Mouse (Mus musculus) liver, embryonic 18 days (tissue): Measurements from ENCODE around the gene Mxd1. TPM values are rescaled to one million over a fixed set of nuclear protein-coding genes. Genes with fewer than 3 reads are reported as not detected.

Experiments
- polyA plus RNA-seq: library from polyadenylated mRNA; depleted of rRNA; stranded (reverse); fragments of >200 nt; gene quantifications from 2 replicates; pipeline ENCODE4 v1.2.3, GENCODE M21; 2012; rRNA removed

The Mxd1 gene
- 21.2 and 22.5 TPM in 2 replicates for polyA plus RNA-seq

DNA sequence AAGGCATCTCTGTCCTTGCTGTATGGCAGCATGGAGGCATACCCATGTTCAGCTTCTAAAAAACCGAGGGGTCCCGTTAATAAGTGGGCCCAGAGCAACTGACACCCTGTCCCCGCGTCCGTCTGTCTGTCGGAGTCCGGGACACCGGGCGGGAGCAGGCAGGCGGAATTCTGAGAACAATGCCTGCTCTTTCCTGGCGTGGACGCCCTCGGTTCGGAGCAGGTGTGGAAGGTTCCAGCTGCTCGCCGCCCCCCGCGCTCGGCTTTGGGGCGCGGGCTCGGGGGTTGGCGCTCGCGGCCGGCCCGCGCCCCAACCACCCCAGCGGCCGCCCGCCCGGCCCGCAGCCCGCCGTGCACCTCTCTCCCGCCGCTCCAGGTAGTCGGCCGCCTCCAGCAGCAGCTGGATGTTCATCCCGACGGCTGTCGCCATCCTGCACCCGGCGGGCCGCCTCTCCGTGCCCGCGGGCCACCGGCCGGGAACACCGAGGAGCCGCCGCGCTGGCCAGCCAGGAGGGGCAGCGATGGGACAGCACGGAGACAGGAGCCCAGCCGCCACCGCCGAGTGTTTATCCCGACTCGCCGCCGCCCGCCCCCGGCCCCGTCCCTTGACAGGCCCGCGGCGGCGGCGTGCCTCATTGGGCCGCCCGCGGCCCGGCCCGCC is at the start of gene Mxd1:
TSS of gene Mxd1 (minus strand) at position 582 of the 660 bp plus-strand sequence.

DNA sequence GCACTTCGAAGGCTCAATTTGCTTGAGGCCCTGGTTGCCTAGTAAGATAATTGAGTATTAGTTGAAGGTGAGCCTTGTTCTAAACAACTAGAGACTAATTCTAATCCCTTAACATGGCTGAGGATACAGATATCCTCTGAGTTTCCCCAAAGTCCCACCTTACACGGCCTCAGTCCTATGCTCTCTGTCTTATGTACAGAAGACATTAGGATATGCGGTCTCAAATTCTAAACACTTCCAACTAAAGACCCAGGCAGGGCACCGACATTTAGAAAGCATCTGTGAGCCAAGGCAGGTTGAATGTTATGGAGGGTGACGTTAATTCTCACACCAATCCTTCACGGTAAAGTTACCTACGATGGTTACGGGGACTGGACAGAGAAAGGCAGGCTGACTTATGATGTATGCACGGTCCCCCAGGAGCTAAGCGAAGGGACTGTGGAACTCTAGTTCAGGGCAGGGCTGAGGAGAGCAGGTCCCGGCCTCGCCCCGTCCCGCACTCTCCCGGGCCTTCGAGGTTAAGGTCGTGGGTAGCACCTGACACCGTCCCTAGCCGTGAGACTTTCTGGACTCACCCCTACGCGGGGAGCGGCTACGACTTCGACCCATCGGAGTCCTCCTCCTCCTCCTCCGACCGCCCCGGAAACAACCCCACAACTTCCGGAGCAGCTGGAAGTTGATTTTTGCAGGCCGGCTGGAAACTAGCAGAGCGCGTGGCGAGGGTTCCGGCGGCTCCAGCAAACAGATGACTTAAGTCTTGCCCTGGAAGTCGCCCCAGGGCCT is 15.1 kb upstream of the Mxd1 start, which contains the start of gene Snrnp27:
TSS of gene Snrnp27 (minus strand) at position 651 of the 783 bp plus-strand sequence.

DNA sequence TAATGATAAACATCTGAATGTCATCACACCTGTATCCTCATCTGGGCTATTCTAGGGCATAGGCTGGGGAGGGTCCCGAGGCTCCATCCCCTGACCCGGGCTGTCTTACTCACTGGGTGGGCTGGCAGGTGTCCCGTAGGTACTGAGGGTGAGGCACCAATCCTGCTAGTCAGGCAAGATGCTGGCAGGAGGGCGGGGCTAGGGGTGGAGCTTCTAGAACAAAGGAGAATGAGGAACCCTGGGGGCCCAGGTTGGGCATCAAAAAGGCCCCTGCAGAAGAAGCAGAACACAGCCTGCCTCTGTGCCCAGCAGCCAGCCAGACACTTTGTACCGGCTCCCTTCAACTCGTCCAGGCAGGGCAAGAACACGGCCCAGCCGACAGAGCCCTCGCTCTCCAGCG is 41.0 kb downstream of the Mxd1 start, which contains the start of gene Asprv1:
TSS of gene Asprv1 (plus strand) at position 219 of the 400 bp plus-strand sequence.

Other genes with a start within 250 kb of the Mxd1 start
- gene Gm44790, start 242.5 kb downstream of the Mxd1 start, polyA plus RNA-seq: 0.17 TPM in 1 of 2 replicates, not detected in the other
- gene C87436, start 230.8 kb downstream of the Mxd1 start, polyA plus RNA-seq: 6.4 and 7.0 TPM in 2 replicates
- 99.3 and 102 TPM in 2 replicates for gene Pcbp1, start 142.8 kb downstream of the Mxd1 start, polyA plus RNA-seq
- 11.0 and 12.9 TPM in 2 replicates for gene Asprv1, start 41.0 kb downstream of the Mxd1 start, polyA plus RNA-seq
- 20.3 and 21.0 TPM in 2 replicates for gene Snrnp27, start 15.4 kb upstream of the Mxd1 start, polyA plus RNA-seq
- gene Gmcl1, start 64.2 kb upstream of the Mxd1 start, polyA plus RNA-seq: 4.5 and 5.1 TPM in 2 replicates
- gene Anxa4, start 124.4 kb upstream of the Mxd1 start, polyA plus RNA-seq: 30.7 and 31.2 TPM in 2 replicates
- 2.5 and 2.6 TPM in 2 replicates for gene Aak1, start 180.4 kb upstream of the Mxd1 start, polyA plus RNA-seq